Mouse (Mus musculus): ENCODE results near the gene Ccdc69.

- TF ChIP-seq POLR2A (IDR thresholded peaks at IDR 0.05; ENCODE audit: control insufficient read depth, low read depth, low read length): no peak
- no peak for TF ChIP-seq CTCF (IDR thresholded peaks at IDR 0.05; ENCODE audit: control insufficient read depth, insufficient read depth, insufficient replicate concordance, low read depth, low read length)
Observed at GRCm38 (mm10) chr11:55013802-55014201, 64.1 kb downstream of the Ccdc69 start.

Data from testis, adult 2 months (tissue).